Mouse (Mus musculus) A20 (cell line): ENCODE results near the gene Ccdc163.

Source experiments
- DNase-seq: peaks from one replicate; pipeline ENCODE4 v3.0.0-alpha.2; 2011; ENCODE audit warnings: low read depth, low spot score

Ccdc163 gene

GRCm38 (mm10) chr4:116776391-116776790 lies 68.1 kb downstream of the Ccdc163 start:
- peak; percentile 17 for DNase-seq

DNA sequence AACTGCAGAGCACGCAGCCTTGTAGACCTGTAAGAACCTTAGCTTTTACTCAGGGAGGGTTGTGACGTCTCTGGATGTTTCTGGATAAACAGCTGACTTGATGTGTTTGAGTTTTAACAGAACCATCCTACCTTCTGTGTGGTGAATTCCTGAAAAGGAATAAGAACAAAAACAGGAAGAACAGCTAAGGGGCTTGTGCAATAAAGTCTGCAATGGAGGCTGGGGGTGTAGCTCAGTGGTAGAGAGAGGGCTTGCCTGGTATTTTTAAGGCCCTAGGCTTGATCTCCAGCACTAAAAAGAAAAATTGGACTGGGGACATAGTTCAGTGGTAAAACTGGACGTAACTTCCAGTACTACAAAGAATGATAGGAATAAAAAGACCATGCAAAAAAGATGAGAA lies 68.8 kb downstream of the Ccdc163 start:
- DNase-seq, result no peak

DNA sequence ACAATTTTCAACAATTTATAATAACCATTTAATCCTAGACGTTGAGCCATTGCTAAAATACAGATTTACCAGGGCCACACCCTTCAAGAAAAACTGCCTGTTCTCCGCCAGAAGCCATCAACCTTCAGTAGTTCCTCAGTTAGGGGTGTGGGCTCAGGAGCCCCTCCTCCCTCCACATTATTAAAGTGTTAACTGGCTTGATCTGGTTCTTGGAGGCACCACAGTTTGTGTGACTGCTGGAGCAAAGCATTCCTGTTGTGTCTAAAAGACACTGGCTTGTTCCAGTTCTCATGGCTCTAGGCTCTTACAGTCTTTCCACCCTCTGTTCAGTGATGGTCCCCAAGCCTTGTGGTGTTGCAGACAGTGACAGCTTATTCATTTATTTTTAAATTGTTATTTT lies 72.2 kb downstream of the Ccdc163 start:
- DNase-seq, result no peak

GRCm38 (mm10) chr4:116781366-116781765 lies 73.1 kb downstream of the Ccdc163 start:
- DNase-seq, result no peak

DNA sequence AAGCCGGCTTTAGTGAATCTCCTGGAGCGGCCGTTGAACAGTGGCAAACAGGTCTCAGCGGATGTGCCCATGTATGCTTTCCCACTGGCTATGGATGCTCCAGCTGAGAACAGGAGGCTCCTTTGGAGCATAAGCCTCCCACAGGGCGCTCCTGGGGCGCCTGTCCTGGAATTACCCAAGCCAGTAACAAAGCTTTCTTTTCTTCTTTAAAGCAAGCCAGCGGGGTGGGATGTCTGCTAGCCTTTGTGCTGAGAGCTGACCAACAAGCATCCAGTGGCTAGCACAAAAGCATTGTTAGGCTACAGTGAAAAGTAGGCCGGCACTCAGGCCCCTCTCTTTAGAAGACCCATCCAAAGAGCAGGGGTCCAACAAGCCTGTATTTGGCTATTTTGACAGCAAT lies 73.9 kb downstream of the Ccdc163 start:
- no peak for DNase-seq

DNA sequence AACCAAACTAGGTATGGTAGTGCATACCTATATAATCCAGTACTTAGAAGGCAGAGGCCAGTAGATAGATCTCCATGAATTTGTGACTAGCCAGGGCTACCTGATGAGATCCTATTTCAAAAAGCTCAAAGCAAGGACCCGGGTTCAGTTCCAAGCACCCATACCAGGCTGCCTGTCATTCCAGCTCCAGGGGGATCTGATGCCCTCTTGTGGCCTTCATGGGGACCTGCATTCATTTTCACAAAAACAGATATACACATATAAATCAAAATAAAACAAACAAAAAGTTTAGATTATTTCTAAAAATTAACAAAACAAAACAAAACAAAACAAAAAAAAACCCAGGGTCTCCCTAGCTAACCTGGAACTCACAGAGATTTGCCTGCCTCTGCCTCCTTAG lies 78.3 kb downstream of the Ccdc163 start:
- DNase-seq, result peak; percentile 26

- no peak for DNase-seq
Measured at GRCm38 (mm10) chr4:116787985-116788760, 79.9 kb downstream of the Ccdc163 start.

- DNase-seq, result peak; percentile 82
Measured at GRCm38 (mm10) chr4:116788956-116789355, 80.6 kb downstream of the Ccdc163 start.

- no peak for DNase-seq
Measured at GRCm38 (mm10) chr4:116792453-116792852, 84.1 kb downstream of the Ccdc163 start.

DNA sequence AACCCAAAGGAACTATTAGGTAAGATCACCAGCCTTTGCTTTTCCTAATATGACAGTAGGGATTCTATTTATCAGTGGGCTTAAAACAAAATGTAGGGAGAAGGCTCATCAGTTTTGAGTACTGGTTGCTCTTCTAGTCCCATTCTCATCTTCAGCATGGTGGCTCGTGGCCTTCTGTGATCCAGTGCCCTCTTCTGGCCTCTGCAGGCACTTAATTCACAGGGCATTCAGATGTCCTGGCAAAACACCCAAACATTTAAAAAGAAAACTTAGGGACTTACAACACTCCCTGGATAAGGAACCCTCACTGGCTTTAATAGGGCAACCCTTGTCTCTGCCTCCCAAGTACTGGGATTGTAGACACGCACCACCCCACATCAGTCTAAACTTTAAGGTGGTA lies 86.0 kb downstream of the Ccdc163 start:
- DNase-seq, result peak; percentile 19

- no peak for DNase-seq
Measured at GRCm38 (mm10) chr4:116796442-116797110, 88.3 kb downstream of the Ccdc163 start.

DNA sequence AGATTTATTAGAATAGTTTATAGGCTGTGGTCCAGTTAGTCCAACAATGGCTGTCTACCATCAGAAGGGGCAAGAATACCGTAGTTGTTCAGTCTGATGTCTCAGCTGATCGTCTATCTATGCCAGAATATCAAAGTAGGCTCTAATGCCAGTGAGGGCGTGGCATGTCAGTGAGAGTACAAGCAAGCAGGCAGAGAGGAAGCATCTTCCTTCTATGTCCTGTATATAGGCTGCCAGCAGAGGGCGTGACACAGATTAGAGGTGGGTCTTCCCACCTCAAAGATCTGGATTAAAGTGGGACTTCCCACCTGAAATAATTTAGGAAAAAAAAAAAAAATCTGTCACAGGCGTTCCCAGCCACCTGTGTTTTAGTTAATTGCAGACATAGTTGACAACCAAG lies 91.6 kb downstream of the Ccdc163 start:
- DNase-seq, result peak; percentile 59
